Mouse (Mus musculus) yolk sac, embryonic 10.5 days (tissue): ENCODE results near the gene Snrk.
"Not testable (repeated sequence)": the region's sequence is repeated elsewhere in the genome, so short reads cannot be mapped to it uniquely, and the experiment has no call there.

ENCODE experiments used
- DNase-seq: peaks from one replicate; pipeline ENCODE4 v3.0.0-alpha.2; 2017; ENCODE audit warnings: low spot score

Snrk gene

DNA sequence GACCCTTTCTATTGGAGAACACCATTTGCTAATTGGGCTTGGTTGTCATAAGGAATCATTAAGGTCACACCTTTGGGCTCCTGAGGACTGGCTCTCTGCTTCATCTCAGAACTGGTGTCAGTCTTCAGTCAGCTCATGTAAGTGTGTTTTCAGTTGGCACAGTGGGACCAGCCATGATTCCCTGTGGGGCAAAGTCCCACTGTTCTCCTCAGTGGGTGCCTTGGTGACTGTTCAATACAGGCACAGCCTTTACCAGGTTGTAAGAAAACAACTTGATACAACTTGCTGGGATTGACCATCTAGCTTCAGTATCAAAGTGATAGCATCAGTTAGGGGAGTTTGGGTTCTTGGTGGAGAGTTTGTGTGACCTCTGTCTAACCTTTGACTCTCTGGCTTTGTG lies 28.6 kb downstream of the Snrk start:
- DNase-seq, result no peak

DNA sequence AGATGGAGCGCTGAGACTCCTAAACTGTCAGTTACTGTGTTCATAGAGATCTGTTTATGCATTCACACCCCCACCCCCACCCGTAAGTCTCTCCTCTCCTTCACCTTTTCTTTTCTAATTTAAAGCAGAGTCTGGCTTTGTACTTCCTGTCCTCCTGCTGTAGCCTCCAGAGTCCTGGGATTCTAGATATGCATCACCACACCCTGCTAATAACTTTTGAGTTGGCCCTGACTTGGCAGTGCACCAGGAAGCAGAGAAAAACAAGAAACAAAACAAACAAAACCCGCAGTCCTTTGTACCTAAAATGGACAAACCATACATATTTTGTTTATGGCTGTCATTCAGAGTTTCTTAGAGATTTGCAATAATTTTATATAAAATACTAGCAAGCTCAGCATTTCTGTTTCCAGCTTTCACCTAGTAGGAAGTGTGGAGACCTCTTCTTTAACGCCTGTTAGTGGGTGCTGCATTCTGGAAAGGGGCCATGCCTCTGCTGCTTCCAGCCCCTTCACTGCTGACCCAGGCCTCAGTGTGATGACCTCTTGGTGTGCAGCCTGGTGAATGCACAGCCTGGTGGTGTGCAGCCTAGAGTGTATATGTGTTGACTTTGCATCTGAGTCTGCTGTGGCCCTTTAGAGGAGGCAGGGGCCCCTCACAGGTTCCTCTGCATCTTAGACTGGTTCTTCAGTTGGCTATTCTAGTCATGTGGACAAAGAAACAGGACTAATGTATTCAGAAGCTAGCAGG lies 29.2 kb downstream of the Snrk start:
- DNase-seq, result no peak

DNA sequence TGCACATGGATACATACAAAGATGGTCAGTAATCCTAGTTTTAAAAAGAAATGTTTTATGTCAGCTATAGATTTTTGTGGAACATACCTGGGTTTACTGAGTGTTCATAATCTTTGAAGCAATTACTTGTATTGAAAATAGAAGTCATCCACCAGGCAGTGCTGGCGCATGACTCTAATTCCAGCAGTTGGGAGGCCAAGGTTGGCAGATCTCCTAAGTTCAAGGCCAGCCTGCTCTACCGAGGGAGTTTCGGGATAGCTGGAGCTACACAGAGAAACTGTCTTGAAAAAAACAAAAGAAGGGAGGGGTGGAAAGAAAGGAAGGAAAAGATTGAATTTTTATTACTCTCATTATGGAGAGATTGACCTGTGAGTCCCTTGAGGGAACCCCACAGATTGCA lies 31.3 kb downstream of the Snrk start:
- DNase-seq, result no peak

DNA sequence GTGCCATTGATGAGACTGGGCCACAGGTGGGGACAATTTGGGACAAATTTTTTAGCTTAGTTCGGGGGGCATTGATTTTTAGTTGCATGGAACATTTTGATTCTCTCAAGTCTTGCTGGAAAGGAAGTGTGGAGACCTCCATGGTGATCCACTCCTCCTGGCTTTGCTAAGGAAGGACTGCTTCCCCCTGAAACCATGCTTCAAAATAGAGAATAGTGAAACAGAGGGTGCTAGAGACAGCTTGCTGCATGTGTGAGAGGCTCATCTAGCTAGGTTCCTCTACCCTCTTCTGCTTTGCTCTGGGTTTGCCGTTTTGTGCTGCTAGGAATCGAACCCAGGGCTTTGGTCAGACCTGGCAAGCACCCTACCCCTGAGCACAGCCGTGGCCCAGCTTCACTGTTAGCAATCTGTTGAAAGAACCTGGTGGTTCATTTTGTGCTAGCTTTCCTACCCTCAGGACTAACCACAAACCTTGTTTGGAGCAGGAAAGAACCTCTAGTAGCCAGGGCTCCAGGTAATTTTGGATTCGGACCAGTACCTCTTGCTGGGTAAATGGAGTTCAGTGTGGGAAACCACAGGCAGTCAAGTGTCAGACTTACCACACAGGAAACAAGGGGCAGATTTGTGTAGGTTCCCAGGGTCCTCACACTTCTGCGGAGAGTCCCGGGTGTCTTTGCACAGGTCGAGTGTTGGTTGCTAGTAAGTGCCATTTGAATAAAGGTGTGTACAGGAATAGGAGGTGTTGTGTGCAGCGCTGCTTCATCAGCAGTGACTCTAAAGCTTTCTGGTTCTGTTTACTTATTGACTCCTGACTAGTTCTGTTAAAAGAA lies 33.1 kb downstream of the Snrk start:
- no peak for DNase-seq

DNA sequence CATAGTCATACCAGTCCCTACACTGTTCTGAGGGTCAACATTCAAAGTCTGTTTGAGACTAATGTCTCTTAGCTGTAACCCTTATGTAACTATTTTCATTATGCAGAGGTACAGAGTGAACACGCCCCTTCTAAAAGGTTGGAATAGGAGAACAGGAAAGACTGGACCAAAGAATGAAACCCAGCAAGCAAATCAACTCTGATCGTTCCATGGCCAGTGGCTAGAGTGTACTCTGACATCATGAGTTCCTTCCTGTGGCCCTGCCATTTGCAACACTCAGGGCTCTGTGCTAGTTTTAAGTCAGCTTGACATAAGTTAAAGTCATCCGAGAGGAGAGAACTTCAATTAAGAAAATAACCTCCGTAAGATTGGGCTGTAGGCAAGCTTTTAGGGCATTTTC lies 35.0 kb downstream of the Snrk start:
- DNase-seq, result no peak

DNA sequence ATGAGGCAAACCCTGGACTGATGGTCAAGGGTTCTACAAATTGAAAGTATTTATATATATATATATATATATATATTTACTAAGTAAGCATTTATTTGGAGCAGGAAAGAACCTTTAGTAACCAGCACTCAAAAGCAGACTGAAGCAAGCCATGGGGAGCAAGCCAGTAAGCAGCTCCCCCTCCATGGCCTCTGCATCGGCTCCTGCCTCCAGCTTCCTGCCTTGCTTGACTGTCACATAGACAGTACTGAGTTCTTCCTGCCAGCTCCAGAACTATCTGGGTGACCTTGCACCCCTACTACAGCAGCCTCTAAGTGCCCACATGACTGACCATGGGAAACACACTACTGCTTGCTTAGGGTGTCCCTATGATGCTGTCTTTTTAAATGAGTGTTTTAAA lies 35.4 kb downstream of the Snrk start:
- no peak for DNase-seq

DNA sequence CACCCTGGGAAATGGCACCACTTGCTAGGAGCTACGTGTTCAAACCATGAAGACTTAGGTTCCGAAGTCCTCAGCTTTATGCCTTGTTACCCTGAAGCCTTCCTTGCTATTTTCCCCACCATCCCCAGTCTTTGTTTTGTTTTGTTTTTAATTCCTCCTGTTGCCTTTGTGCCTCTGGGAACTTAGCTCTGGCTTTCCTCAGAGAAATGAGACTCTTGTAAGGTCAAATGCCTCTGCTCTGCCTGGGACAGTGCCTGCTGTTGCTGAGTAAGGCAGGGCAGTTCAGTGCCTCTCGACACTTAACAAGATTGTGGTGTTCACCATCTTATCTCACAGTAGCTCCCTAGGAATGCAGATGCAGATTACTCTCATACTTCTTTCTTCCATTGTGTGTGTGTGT lies 36.4 kb downstream of the Snrk start:
- DNase-seq, result no peak

DNA sequence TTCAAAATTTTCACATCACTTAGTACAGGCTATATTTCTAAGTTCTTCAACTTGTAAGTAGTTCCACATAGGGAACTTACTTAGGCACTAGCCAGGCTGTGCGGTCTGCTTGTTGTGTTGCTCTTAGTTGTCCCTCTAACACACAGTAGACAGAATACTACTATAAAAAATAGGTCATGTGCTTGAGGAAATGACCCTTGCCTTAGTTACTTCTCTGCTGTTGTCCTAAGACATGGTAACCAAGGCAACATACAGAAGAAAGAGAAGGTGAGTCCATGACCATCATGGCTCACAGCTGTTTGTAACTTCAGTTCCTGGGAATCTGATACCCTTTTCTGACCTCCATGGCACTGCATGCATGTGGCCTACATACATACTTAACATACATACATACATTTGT lies 38.1 kb downstream of the Snrk start:
- no peak for DNase-seq

DNA sequence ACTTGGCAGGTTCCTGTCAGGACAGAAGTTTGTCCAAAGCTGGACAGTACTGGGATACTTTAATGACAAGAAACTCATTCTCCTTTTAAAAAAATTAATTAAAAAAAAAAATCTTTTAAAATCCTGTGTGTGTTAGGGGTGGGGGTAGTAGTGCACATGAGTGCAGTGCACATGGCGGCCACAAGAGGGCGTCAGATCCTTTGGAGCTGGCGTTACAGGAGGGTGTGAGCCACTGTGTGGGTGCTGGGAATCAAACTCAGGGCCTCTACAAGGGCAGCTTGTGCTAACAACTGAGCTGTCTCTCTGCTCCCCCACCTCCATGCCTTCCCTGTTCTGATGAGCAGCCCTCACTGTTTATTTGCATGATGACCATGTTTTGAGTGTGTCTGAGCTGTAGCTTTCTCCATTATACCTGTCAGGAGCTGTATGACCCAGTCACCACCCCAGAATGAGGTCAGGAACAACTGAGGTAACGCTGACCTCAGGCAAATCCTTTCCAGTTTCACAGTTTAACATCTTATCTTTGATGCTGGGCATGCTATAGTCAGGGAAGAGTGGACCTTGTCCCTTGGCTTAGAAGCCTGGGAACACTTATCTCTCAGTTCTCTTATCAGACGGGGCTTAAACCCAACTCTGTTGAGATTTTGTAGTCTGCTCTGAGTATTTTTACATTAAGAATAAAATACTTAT lies 39.5 kb downstream of the Snrk start:
- DNase-seq, result peak; percentile 56

DNA sequence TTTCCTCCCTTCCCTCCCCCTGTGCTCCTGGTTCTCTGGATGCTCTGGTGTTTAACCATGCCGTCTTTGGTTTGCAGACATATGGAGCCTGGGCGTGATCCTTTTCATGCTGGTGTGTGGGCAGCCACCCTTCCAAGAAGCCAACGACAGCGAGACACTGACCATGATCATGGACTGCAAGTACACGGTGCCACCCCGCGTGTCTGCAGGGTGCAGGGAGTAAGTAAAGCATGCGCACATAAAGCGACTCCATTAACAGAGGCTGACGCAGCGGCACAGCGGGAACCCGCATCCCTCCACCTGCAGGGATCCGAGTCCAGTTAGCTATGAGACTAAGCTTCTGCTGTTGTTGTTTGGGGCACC lies 40.0 kb downstream of the Snrk start:
- DNase-seq, result no peak

DNA sequence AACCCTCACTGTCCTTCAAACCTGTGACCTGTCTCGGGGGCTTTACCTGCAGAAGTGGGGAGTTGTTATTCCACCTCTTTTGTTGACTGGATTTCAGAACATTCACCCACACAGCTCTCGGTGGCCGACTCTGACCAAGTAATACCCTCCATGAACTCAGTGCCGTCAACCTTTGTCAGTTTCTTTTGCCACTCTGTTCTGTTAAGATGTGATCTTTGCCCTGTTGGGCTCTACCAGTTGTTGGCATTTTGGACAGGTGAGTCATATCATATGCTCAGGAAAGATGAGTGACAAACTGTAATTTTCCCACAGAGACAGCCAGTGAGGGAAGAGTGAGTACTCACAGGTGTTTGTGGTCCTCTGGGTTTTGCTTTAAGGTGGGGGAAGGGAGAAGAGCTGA lies 47.5 kb downstream of the Snrk start:
- no peak for DNase-seq

DNA sequence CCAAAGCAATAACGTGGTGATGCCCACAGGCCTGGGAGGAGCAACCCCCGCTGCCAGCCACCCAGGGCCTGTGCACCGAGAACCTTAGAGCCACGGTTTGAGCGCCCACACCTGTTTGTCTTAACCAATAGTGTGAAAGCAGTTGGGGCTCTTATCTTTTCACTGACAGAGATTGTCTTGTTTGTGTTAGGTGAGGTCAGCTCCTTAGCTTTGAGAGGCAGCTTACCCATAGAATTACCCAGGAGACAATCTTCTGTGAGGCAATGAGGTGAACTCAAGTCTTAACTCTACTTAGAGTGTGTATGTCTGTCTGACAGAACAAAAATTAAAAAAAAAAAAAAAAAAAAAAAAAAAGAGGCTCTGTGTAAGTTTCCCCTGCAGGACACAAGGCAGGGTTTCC lies 50.7 kb downstream of the Snrk start:
- DNase-seq, result not testable (repeated sequence)

DNA sequence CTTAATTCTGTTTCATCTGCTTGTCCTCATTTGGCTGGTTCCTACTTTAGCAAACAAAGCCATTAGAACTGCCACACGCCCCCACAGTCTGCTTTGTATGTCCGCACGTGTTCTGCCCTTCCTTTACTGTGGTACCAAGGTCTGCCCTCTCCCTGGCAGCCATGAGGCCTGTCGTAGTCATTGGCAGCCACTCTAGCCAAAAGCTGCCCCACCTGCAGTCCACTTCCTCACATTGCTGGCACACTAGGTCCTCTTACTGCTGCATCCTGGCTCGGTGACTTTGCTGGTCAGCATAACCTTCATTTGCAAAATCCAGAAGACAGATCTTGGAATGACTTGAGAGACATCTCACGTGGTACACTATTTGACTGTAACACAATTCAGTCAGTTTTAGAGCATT lies 52.8 kb downstream of the Snrk start:
- DNase-seq, result no peak

DNA sequence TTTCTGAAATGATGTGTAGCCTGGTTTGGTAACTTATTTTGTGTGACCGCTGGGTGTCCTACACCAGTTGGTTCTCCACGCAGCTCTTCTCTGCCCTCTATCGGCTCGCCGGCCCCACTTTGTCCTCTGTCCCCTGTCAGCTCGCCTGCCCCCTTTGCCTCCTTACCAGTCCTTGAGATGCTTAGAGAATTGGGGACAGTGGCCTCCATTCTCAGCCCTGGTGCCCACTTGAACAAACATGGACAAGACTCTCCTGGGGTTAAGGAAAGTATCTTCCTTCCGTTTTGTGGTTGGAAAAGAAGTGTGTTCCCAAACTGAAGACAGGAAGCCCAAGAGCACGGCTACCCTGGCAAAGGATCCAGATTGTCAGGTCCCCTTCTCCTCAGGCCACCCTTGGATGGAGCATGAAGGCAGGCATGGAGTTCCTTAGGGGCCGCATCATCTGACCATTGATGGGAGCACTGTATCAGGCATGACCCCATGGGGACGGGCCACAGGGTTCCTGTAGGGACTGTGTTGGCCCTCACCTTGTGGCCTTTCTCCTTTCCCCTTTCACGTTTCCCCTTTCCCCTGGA lies 55.6 kb downstream of the Snrk start:
- no peak for DNase-seq

DNA sequence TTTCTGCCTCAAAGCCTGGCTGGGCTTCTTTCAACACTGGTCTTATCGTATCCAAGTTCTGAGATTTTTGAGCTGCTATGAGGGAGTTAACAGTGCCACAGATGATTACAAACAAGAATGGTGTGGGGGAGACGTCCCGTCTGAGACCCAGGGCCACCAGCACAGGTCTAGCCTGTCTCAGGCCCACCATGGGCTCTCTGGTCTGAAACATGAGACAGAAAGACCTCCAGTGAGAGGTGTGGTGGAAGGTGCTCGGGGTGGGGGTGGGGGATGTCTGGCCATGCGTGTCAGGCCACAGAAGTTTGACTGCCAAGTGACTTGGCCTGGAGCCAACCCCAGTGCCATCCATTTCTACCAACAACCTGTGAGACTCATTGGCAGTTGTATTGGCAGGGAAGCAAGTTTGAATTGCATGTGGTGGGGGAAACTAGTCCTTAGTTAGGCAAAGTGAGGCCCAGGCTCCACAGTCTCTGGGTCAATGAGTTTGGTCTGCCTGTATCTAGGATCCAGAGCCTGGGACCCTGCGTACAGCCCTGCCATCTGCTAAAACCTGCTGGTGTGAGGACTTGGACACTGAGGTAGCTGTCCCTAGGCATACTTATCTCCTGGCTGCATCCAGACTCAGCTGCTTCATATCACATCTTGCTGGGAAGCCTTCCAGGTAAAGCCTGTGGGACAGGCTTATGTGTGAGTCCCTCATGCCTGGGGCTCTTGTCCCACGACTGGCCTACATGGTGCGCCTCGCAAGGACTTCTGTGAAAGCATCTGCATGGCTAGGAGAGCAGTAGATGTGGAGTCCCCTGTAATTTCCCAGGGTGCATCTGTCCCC lies 56.6 kb downstream of the Snrk start:
- DNase-seq, result no peak

DNA sequence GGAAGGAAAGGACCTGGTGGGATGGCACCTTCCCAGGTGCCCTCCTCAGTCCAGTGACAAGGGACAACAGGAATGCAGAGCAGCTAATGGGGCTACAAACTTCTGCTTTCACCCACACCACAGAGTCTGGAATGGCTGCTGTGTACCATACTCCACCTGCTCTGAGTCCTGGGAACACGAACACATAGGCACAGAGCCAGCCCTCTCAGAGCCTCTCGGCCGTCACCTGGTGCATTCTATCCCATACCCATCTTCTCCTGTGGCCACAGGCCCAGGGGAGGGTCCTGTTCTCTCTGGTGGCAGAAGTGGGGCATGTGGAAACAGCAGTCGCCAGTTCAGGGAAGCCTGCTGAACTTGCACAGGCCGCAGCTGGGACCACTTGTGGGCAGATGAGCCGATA lies 57.7 kb downstream of the Snrk start:
- no peak for DNase-seq

DNA sequence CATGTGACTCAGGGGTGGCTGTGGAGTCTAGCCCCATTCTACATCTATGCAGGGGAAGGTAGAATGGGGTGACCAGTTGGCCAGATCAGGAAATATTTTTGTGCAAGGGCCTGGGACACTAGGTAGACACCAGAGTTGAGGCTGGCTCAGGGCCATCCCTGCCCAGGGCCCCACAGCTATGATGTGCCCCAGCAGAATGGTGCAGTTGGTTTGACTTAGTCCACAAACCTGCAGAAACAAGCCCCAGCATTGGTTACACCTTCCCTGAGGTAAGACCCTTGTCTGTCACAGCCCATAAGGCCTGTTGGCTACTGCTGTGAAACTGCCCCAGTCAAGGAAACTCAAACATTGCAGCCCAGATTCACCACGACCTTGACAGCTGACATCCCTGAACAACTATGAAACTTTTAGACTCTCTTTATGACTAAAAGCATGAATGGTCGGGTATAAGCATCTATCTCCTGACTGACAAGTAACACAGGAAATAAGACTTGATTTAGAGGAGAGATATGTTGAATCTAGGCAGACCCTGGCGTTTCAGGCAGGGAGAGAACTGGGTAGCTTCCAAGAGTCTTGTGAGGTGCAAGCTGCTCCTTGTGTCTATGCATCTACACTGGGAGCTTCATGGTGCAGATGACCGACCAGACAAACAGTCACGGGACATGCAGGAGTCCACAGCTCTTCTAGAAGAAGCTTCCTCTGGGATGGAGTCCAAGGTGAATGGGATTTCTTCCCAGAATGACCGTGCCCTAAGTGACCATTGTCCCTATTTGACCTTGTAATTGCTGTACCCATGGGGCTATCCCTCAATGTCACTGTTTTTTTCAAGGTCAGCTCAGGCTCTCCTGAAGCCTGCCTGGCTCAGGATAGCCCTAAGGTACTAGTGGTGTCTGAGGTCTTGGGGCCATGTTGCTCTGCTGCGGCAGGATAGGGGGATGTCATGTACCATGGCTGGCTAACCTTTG lies 60.5 kb downstream of the Snrk start:
- no peak for DNase-seq

DNA sequence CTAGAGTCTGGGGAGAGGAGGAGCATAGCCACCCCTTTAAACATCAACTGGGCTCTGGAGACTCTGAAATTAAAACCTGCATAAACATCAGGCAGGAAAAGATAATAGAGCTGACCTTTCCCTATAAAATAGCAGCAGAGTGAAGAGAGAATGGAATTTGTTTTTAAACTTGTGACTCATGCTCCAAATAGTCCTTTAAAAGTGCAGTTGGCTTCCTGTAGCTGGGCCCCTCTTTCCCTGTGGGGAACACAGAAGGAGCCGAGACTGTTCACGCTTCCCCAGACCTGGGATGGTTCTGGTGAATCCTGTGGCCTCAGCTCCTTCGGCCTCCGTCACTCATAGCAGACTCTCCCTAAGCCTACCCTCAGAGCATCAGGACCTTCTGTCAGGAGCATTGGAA lies 61.4 kb downstream of the Snrk start:
- no peak for DNase-seq

DNA sequence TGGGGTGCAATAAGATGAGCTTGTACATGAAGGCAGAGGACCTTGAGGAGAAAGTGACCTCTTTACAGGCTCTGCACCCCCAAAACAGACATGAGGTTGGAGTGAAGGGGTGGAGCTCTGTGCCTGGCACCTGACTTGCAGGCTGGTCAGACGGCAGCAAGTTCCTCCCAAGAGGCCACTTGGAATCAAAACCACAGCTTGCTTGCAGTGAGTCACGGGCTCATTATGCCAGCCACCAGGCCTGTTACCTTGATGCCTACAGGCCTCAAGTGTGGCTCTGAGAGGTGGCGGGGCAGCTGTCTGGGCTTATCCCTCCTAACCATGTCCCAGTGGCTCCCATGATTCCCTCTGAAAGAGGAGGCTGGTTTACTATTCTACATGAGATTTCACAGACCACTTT lies 63.0 kb downstream of the Snrk start:
- DNase-seq, result no peak

DNA sequence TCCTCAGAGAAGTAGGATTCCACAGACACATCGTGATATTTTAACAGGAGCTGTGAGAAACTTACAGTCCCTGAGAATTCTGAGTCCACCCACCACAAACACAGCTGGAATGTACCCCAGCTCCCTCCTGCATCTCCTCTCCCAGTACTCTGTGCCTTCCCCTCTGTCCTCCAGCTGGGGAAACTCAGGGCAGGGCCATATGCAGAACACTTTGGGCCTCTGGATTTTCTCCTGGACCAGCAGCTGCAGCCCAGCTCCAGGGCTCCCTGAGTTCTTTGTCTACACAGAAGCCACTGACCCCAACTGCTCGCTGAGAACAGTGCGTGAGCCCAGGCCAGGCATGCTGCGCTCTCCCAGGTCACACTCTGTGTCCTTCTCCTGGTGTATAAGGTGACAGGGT lies 66.0 kb downstream of the Snrk start:
- DNase-seq, result no peak

DNA sequence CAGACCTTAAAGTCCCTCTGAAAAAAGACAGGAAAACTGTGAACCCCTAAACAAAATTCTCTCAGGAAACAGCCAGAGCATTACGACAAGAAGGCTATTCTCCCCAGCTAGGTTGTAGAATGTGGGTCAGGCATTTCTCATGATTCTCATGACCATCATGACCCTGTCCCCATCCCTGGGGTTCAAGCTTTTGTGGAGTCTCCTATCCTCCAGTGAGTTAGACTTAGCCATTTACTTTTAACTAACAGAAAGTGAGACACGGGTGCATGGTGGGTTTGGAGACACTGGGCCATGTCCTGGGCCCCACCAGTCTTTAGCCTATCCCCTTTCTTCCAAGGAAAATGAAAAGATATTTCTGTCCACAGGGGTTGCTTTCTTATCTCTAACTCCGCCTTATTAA lies 67.3 kb downstream of the Snrk start:
- no peak for DNase-seq
